Comparison of ENCODE assay signal across 31 mouse cellular contexts in genomic region chr10:53406845-53407244, GRCm38 (mm10). TPM values are rescaled to one million over a fixed set of nuclear protein-coding genes. Genes with fewer than 3 reads are reported as not detected.
DNase-seq lines count a peak whose midpoint lies in the region; ATAC-seq and TF ChIP-seq lines count a peak whose summit lies in the region.
"Had no signal": no experiment of that assay in that cellular context is flagged by ENCODE, and none has a peak within 500 bp of the region (broad histone marks: within the 10 kb centered on the region; RNA-seq: fewer than 3 reads in every experiment).

No protein-coding gene starts in this region.

- H3K4me1 ChIP-seq in liver, adult 2 months (ENCODE audit: control insufficient read depth, insufficient read depth, low read length): peaks cover 11% of the 10 kb centered on the region; the same call in 1 of the 2 replicates
- H3K4me1 ChIP-seq: embryonic facial prominence, embryonic 10.5 days; embryonic facial prominence, embryonic 13.5 days; forebrain, embryonic 10.5 days; forebrain, embryonic 13.5 days; heart, embryonic 12.5 days had no signal

- H3K36me3 ChIP-seq in liver, adult 2 months (ENCODE audit: control insufficient read depth, insufficient read depth, low read length): no peaks in the 10 kb centered on the region
- H3K36me3 ChIP-seq: embryonic facial prominence, embryonic 10.5 days; embryonic facial prominence, embryonic 13.5 days; forebrain, embryonic 10.5 days; G1E; heart, embryonic 12.5 days; heart, embryonic 15.5 days had no signal

- no peaks in the 10 kb centered on the region for H3K79me2 ChIP-seq in liver, adult 2 months (ENCODE audit: control insufficient read depth, insufficient read depth, low read length)

- TF ChIP-seq POLR2A in liver, adult 2 months (IDR thresholded peaks at IDR 0.05; ENCODE audit: extremely low read depth, insufficient read depth, low read length): no peak

- H3K27me3 ChIP-seq in liver, adult 2 months (ENCODE audit: control insufficient read depth, insufficient read depth, low read length): no peaks in the 10 kb centered on the region
- H3K27me3 ChIP-seq: CH12.LX; embryonic facial prominence, embryonic 13.5 days; forebrain, embryonic 13.5 days; heart, embryonic 12.5 days; heart, embryonic 15.5 days; Patski had no signal

- peak; percentile 88 for DNase-seq in liver, adult 2 months (ENCODE audit: extremely low read depth, low read depth, low spot score)
- DNase-seq in liver: no peak
- no peak for DNase-seq in urinary bladder, postnatal 25 days (ENCODE audit: low spot score)
- DNase-seq in kidney, adult 9 months: no peak
- DNase-seq: cerebellum, adult 11-12 months; cerebellum, adult 8-10 months; cerebellum, postnatal 10 days; cerebellum, postnatal 36 days; embryo, embryonic 11 days; gastrocnemius, postnatal 10 days; gastrocnemius, postnatal 36 days; heart, adult 18-20 months; heart, postnatal 10 days; heart, postnatal 36 days had no signal

- H3K27ac ChIP-seq in liver, adult 2 months (replicated peaks; ENCODE audit: insufficient read depth, low read depth, low read length): peak overlapping the region; percentile 88
- H3K27ac ChIP-seq: embryonic facial prominence, embryonic 10.5 days; embryonic facial prominence, embryonic 13.5 days; forebrain, embryonic 10.5 days; forebrain, embryonic 13.5 days; heart, embryonic 15.5 days; hindbrain, embryonic 14.5 days; hindbrain, postnatal 0 days had no signal

- no peak overlapping the region for H3K9ac ChIP-seq in liver, adult 2 months (ENCODE audit: low read depth, low read length)
- H3K9ac ChIP-seq: embryonic facial prominence, embryonic 13.5 days; forebrain, embryonic 13.5 days; heart, embryonic 12.5 days; heart, embryonic 15.5 days; hindbrain, embryonic 14.5 days had no signal

- ATAC-seq in granulocyte monocyte progenitor cell, adult 5-6 weeks (replicated peaks; ENCODE audit: poor library complexity, severe bottlenecking): peak; percentile 45
- peak; percentile 44 for ATAC-seq in megakaryocyte, adult 5-6 weeks (ENCODE audit: poor library complexity, severe bottlenecking)
- peak; percentile 44; the same call in 1 of the 2 replicates for ATAC-seq in neutrophil, adult 5-6 weeks (ENCODE audit: extremely low read depth, insufficient number of reproducible peaks, low FRiP score, poor library complexity, severe bottlenecking)
- ATAC-seq: forebrain, embryonic 13.5 days; forebrain, embryonic 16.5 days; hindbrain, postnatal 0 days; inflammation-experienced regulatory T-cells, adult 6 months; Patski had no signal

- WGBS in liver, adult 2 months: 27% methylated on average over 2 of the region's 2 CpGs

- H3K4me3 ChIP-seq in liver, adult 2 months (ENCODE audit: insufficient read depth, low read depth, low read length): no peak overlapping the region
- H3K4me3 ChIP-seq: embryonic facial prominence, embryonic 10.5 days; embryonic facial prominence, embryonic 13.5 days; erythroblast, embryonic 14.5 days; forebrain, embryonic 10.5 days; forebrain, embryonic 13.5 days; heart, embryonic 12.5 days; heart, embryonic 15.5 days had no signal

- TF ChIP-seq CTCF in liver, adult 2 months (IDR thresholded peaks at IDR 0.05; ENCODE audit: low read depth, low read length): no peak

RNA-seq across cellular contexts. Expression of gene Cep85l, which starts 27.1 kb away (rescaled TPM):
- total RNA-seq in liver, adult 2 months (2014; rRNA removed): 25.3 and 30.8 TPM in 2 replicates
- 3.9 and 4.2 TPM in 2 replicates for polyA plus RNA-seq in liver, adult 2 months (2012; rRNA removed)
- total RNA-seq in granulocyte monocyte progenitor cell, adult 5-6 weeks (2014; fragmentation: Nextera tagmentation): 34.6 and 35.7 TPM in 2 replicates
- 39.8 and 44.6 TPM in 2 replicates for total RNA-seq in granulocyte monocyte progenitor cell, adult 5-6 weeks (2017)
- total RNA-seq in megakaryocyte, adult 5-6 weeks (2015): 24.1 and 24.6 TPM in 2 replicates
- total RNA-seq in megakaryocyte, adult 5-6 weeks (2017): 32.9 and 33.4 TPM in 2 replicates
- total RNA-seq in neutrophil, adult 5-6 weeks (2017): 17.3 and 18.3 TPM in 2 replicates
- polyA plus RNA-seq: G1E had no signal
